Mouse (Mus musculus): ENCODE data around the gene Serpinh1. TPM values are rescaled to one million over a fixed set of nuclear protein-coding genes. Genes with fewer than 3 reads are reported as not detected.
A peak's percentile ranks its signal among the peaks of the same experiment; 100 is the strongest.

Serpinh1 gene
- 401 and 427 TPM in 2 replicates for polyA plus RNA-seq (2014; fragmentation: Nextera tagmentation; extraction: Ambion mirVana)

- WGBS, result 0% methylated on average over 34 of the region's 35 CpGs
These were observed at the start of gene Serpinh1 for GRCm38 (mm10) chr7:99352526-99353400. TSS of gene Serpinh1 (minus strand) at chr7:99353239.

DNA sequence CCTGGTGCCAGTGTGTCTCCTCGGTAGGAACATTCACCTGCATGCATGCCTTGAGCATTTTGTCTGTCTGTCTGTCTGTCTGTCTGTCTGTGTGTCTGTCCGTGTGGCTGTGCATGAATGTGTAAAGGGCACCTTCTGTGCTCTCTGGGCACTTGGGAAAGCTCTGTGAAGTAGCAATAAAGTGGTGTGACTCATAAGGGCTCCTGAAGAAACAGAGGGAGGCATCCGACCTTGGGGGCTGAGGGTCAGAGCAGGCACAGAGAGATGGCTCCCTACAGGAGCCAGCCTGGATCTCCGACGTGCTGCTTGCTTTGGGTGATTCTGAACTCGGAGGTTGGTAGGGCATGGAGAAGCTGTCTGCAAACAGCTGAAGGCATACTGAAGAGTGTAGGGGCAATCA lies 49.4 kb upstream of the Serpinh1 start:
- Histone ChIP-seq H3K27ac (replicated peaks in 1 of 2; ENCODE audit: control insufficient read depth in 1 of 2, insufficient read depth in 1 of 2, low read depth in 2 of 2, low read length in 2 of 2) (no peak overlapping the region), H3K9ac (ENCODE audit: low read length) (no peak overlapping the region), H3K4me2 (ENCODE audit: low read length) (no peak overlapping the region), H3K9me3 (ENCODE audit: control insufficient read depth, low read length) (no peaks in the 10 kb centered on the region), H3K4me3 (ENCODE audit: control insufficient read depth in 1 of 2, insufficient read depth in 1 of 2, low read depth in 1 of 2, low read length in 2 of 2) (no peak overlapping the region), H3K36me3 (ENCODE audit: control insufficient read depth, insufficient read depth, low read length) (peaks cover 21% of the 10 kb centered on the region), H3K4me1 (ENCODE audit: control insufficient read depth in 2 of 2, insufficient read depth in 2 of 2, low read length in 2 of 2) (peaks cover 10 to 19% of the 10 kb centered on the region in 2 experiments), H3K27me3 (ENCODE audit: control insufficient read depth, insufficient read depth, low read length) (no peaks in the 10 kb centered on the region)
- ATAC-seq (ENCODE audit: insufficient number of reproducible peaks, insufficient read depth, low FRiP score, low read depth), result no peak
- WGBS, result 69% methylated on average over 6 of the region's 6 CpGs

More at GRCm38 (mm10) chr7:99352526-99353400, at the start of gene Serpinh1:
- peak within 1 kb of the TSS; percentile 83 for H3K4me2 ChIP-seq (ENCODE audit: low read length)
- H3K4me3 ChIP-seq (ENCODE audit: control insufficient read depth in 1 of 2, insufficient read depth in 1 of 2, low read depth in 1 of 2, low read length in 2 of 2), result peak within 1 kb of the TSS; percentile 80 to 88
- peak within 1 kb of the TSS; percentile 94 to 100 for H3K27ac ChIP-seq (replicated peaks in 1 of 2; ENCODE audit: control insufficient read depth in 1 of 2, insufficient read depth in 1 of 2, low read depth in 2 of 2, low read length in 2 of 2)
- H3K27me3 ChIP-seq (ENCODE audit: control insufficient read depth, insufficient read depth, low read length), result no peaks in the 10 kb centered on the region
- H3K9me3 ChIP-seq (ENCODE audit: control insufficient read depth, low read length), result no peaks in the 10 kb centered on the region
- peak within 1 kb of the TSS; percentile 92 for H3K9ac ChIP-seq (ENCODE audit: low read length)
- peak; percentile 80 for ATAC-seq (ENCODE audit: insufficient number of reproducible peaks, insufficient read depth, low FRiP score, low read depth)
- peaks cover 36% of the 10 kb centered on the region for H3K36me3 ChIP-seq (ENCODE audit: control insufficient read depth, insufficient read depth, low read length)
- peaks cover 42 to 71% of the 10 kb centered on the region in 2 experiments for H3K4me1 ChIP-seq (ENCODE audit: control insufficient read depth in 2 of 2, insufficient read depth in 2 of 2, low read length in 2 of 2)

DNA sequence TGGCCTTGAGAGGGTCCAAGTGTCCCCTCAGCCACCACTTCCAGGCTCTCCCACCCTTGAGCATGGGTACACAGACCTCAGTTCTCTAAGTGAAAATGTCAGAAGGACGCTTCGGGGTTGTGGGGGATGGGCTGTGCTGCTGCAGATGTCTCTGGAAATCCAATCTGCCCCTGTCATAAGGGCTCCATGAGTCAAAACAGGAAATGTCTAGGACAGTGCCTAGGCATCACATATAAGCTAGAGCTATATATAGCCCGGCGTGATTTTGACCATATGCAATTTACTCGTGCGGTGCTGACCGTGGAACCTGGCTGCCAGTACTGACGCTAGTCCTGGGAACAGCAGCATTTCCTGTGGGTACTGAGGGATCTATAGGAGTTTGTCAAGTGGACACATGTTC lies 48.3 kb upstream of the Serpinh1 start:
- 43% methylated on average over 8 of the region's 8 CpGs for WGBS
- Histone ChIP-seq H3K36me3 (ENCODE audit: control insufficient read depth, insufficient read depth, low read length) (peaks cover 17% of the 10 kb centered on the region), H3K9me3 (ENCODE audit: control insufficient read depth, low read length) (no peaks in the 10 kb centered on the region), H3K4me2 (ENCODE audit: low read length) (no peak overlapping the region), H3K27me3 (ENCODE audit: control insufficient read depth, insufficient read depth, low read length) (no peaks in the 10 kb centered on the region), H3K9ac (ENCODE audit: low read length) (no peak overlapping the region), H3K4me1 (ENCODE audit: control insufficient read depth in 2 of 2, insufficient read depth in 2 of 2, low read length in 2 of 2) (peaks cover 18 to 26% of the 10 kb centered on the region in 2 experiments), H3K4me3 (ENCODE audit: control insufficient read depth in 1 of 2, insufficient read depth in 1 of 2, low read depth in 1 of 2, low read length in 2 of 2) (no peak overlapping the region), H3K27ac (replicated peaks in 1 of 2; ENCODE audit: control insufficient read depth in 1 of 2, insufficient read depth in 1 of 2, low read depth in 2 of 2, low read length in 2 of 2) (no peak overlapping the region)
- ATAC-seq (ENCODE audit: insufficient number of reproducible peaks, insufficient read depth, low FRiP score, low read depth), result peak; percentile 44; the same call in 1 of the 2 replicates

- no peak overlapping the region for H3K4me3 ChIP-seq (ENCODE audit: control insufficient read depth in 1 of 2, insufficient read depth in 1 of 2, low read depth in 1 of 2, low read length in 2 of 2)
- peaks cover 25% of the 10 kb centered on the region for H3K36me3 ChIP-seq (ENCODE audit: control insufficient read depth, insufficient read depth, low read length)
- H3K4me1 ChIP-seq (ENCODE audit: control insufficient read depth in 2 of 2, insufficient read depth in 2 of 2, low read length in 2 of 2), result peaks cover 30 to 35% of the 10 kb centered on the region in 2 experiments
- H3K9me3 ChIP-seq (ENCODE audit: control insufficient read depth, low read length), result no peaks in the 10 kb centered on the region
- 57% methylated on average over 11 of the region's 11 CpGs for WGBS
- H3K9ac ChIP-seq (ENCODE audit: low read length), result peak overlapping the region; percentile 27; the same call in 1 of the 2 replicates
- H3K27me3 ChIP-seq (ENCODE audit: control insufficient read depth, insufficient read depth, low read length), result no peaks in the 10 kb centered on the region
- ATAC-seq (ENCODE audit: insufficient number of reproducible peaks, insufficient read depth, low FRiP score, low read depth), result no peak
- no peak overlapping the region for H3K4me2 ChIP-seq (ENCODE audit: low read length)
- peak overlapping the region; percentile 8 to 54; a peak in 2 of 4 replicates for H3K27ac ChIP-seq (replicated peaks in 1 of 2; ENCODE audit: control insufficient read depth in 1 of 2, insufficient read depth in 1 of 2, low read depth in 2 of 2, low read length in 2 of 2)
These were observed 44.1 kb upstream of the Serpinh1 start for GRCm38 (mm10) chr7:99396994-99397659.

- Histone ChIP-seq H3K4me1 (ENCODE audit: control insufficient read depth in 2 of 2, insufficient read depth in 2 of 2, low read length in 2 of 2) (peaks cover 26 to 27% of the 10 kb centered on the region in 2 experiments), H3K27me3 (ENCODE audit: control insufficient read depth, insufficient read depth, low read length) (no peaks in the 10 kb centered on the region), H3K36me3 (ENCODE audit: control insufficient read depth, insufficient read depth, low read length) (peaks cover 34% of the 10 kb centered on the region), H3K4me2 (ENCODE audit: low read length) (no peak overlapping the region), H3K4me3 (ENCODE audit: control insufficient read depth in 1 of 2, insufficient read depth in 1 of 2, low read depth in 1 of 2, low read length in 2 of 2) (no peak overlapping the region), H3K9ac (ENCODE audit: low read length) (peak overlapping the region; percentile 27; the same call in 1 of the 2 replicates), H3K9me3 (ENCODE audit: control insufficient read depth, low read length) (no peaks in the 10 kb centered on the region), H3K27ac (replicated peaks in 1 of 2; ENCODE audit: control insufficient read depth in 1 of 2, insufficient read depth in 1 of 2, low read depth in 2 of 2, low read length in 2 of 2) (peak overlapping the region; percentile 24 to 54; a peak in 3 of 4 replicates)
- peak; percentile 49; the same call in 1 of the 2 replicates for ATAC-seq (ENCODE audit: insufficient number of reproducible peaks, insufficient read depth, low FRiP score, low read depth)
- WGBS, result 54% methylated on average over 11 of the region's 11 CpGs
These were observed 43.0 kb upstream of the Serpinh1 start for GRCm38 (mm10) chr7:99395908-99396616.

GRCm38 (mm10) chr7:99395385-99395784 lies 42.3 kb upstream of the Serpinh1 start:
- no peaks in the 10 kb centered on the region for H3K27me3 ChIP-seq (ENCODE audit: control insufficient read depth, insufficient read depth, low read length)
- H3K36me3 ChIP-seq (ENCODE audit: control insufficient read depth, insufficient read depth, low read length), result peaks cover 34% of the 10 kb centered on the region
- no peak overlapping the region for H3K4me3 ChIP-seq (ENCODE audit: control insufficient read depth in 1 of 2, insufficient read depth in 1 of 2, low read depth in 1 of 2, low read length in 2 of 2)
- H3K9me3 ChIP-seq (ENCODE audit: control insufficient read depth, low read length), result no peaks in the 10 kb centered on the region
- ATAC-seq (ENCODE audit: insufficient number of reproducible peaks, insufficient read depth, low FRiP score, low read depth), result no peak
- H3K4me2 ChIP-seq (ENCODE audit: low read length), result no peak overlapping the region
- WGBS, result 93% methylated on average over 4 of the region's 4 CpGs
- H3K4me1 ChIP-seq (ENCODE audit: control insufficient read depth in 2 of 2, insufficient read depth in 2 of 2, low read length in 2 of 2), result peaks cover 29 to 30% of the 10 kb centered on the region in 2 experiments
- no peak overlapping the region for H3K9ac ChIP-seq (ENCODE audit: low read length)
- peak overlapping the region in 1 of 2 experiments; percentile 31; a peak in 1 of 4 replicates for H3K27ac ChIP-seq (replicated peaks in 1 of 2; ENCODE audit: control insufficient read depth in 1 of 2, insufficient read depth in 1 of 2, low read depth in 2 of 2, low read length in 2 of 2)

- Histone ChIP-seq H3K4me1 (ENCODE audit: control insufficient read depth in 2 of 2, insufficient read depth in 2 of 2, low read length in 2 of 2) (peaks cover 43 to 45% of the 10 kb centered on the region in 2 experiments), H3K9ac (ENCODE audit: low read length) (no peak overlapping the region), H3K4me2 (ENCODE audit: low read length) (no peak overlapping the region), H3K27ac (replicated peaks in 1 of 2; ENCODE audit: control insufficient read depth in 1 of 2, insufficient read depth in 1 of 2, low read depth in 2 of 2, low read length in 2 of 2) (no peak overlapping the region), H3K9me3 (ENCODE audit: control insufficient read depth, low read length) (no peaks in the 10 kb centered on the region), H3K27me3 (ENCODE audit: control insufficient read depth, insufficient read depth, low read length) (no peaks in the 10 kb centered on the region), H3K36me3 (ENCODE audit: control insufficient read depth, insufficient read depth, low read length) (peaks cover 27% of the 10 kb centered on the region), H3K4me3 (ENCODE audit: control insufficient read depth in 1 of 2, insufficient read depth in 1 of 2, low read depth in 1 of 2, low read length in 2 of 2) (no peak overlapping the region)
- 80% methylated on average over 13 of the region's 13 CpGs for WGBS
- ATAC-seq (ENCODE audit: insufficient number of reproducible peaks, insufficient read depth, low FRiP score, low read depth), result no peak
These were observed 40.8 kb upstream of the Serpinh1 start for GRCm38 (mm10) chr7:99393711-99394325.

Data from heart, embryonic 14.5 days (tissue).